Mouse (Mus musculus): Measurements from ENCODE around the gene Fam216a. TPM values are rescaled to one million over a fixed set of nuclear protein-coding genes. Genes with fewer than 3 reads are reported as not detected.

Gene Fam216a
- polyA plus RNA-seq, 1 experiment from 2014 or later: 86.9 TPM

DNA sequence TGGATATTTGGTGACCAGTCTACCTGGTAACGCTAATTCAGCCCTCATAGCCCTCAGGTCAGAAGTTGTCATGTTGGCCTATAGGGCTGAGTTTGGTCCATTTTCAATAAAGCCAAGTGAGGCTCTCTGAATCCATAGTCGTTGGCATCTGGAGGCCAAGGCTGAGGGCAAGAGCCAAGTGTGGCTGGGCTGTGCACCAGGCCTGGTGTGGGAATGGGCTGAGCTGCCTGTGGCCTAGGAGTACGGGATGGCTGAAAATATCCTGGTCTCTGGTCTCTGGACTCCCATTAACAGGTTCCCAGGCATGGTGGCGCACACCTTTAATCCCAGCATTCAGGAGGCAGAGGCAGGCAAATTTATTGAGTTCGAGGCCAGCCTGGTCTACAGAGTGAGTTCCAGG lies 17.8 kb upstream of the Fam216a start:
- no peak overlapping the region for H3K9ac ChIP-seq
- H3K36me3 ChIP-seq: 0 out of 2 replicates have a peak, but pooled peaks cover 3% of the 10 kb centered on the region
- peaks cover 12% of the 10 kb centered on the region for H3K4me1 ChIP-seq
- H3K27me3 ChIP-seq: no peaks in the 10 kb centered on the region
- H3K27ac ChIP-seq: no peak overlapping the region
- no peak overlapping the region for H3K4me3 ChIP-seq
- no peaks in the 10 kb centered on the region for H3K9me3 ChIP-seq
- no peak overlapping the region for H3K4me2 ChIP-seq
- ATAC-seq (ENCODE audit: insufficient number of reproducible peaks, insufficient read depth, low FRiP score, low TSS enrichment, low read depth): no peak
- 92% methylated on average over 5 of the region's 5 CpGs for WGBS

GRCm38 (mm10) chr5:122379374-122380155 lies 7.4 kb upstream of the Fam216a start:
- 60% methylated on average over 11 of the region's 11 CpGs for WGBS
- Histone ChIP-seq H3K27ac (no peak overlapping the region), H3K4me3 (no peak overlapping the region), H3K4me1 (no peaks in the 10 kb centered on the region), H3K9ac (no peak overlapping the region), H3K4me2 (no peak overlapping the region), H3K36me3 (peaks cover 54% of the 10 kb centered on the region), H3K27me3 (no peaks in the 10 kb centered on the region), H3K9me3 (no peaks in the 10 kb centered on the region)
- no peak for ATAC-seq (ENCODE audit: insufficient number of reproducible peaks, insufficient read depth, low FRiP score, low TSS enrichment, low read depth)

DNA sequence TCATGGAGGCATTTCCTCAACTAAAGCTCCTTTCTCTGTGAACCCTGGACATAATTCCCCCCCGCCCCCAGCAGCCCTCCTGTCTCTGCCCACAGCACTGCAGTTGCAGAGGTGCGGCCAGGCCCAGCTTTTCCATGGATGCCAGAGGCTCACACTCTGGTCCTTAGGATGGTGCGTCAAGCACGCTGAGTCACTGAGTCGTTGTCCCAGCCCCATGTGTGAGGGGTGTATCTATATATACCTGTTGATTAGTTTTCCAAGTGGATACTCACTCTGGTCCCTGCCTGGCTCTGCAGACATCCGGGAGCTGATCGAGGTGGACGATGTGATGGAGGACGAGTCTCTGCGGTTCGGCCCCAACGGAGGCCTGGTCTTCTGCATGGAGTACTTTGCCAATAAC lies 6.0 kb upstream of the Fam216a start:
- Histone ChIP-seq H3K27ac (no peak overlapping the region), H3K9ac (no peak overlapping the region), H3K27me3 (no peaks in the 10 kb centered on the region), H3K9me3 (no peaks in the 10 kb centered on the region), H3K4me3 (no peak overlapping the region), H3K4me2 (no peak overlapping the region), H3K4me1 (peaks cover 6% of the 10 kb centered on the region), H3K36me3 (peaks cover 63% of the 10 kb centered on the region)
- ATAC-seq (ENCODE audit: insufficient number of reproducible peaks, insufficient read depth, low FRiP score, low TSS enrichment, low read depth): no peak
- 92% methylated on average over 12 of the region's 12 CpGs for WGBS

- Histone ChIP-seq H3K27ac (no peak overlapping the region), H3K27me3 (no peaks in the 10 kb centered on the region), H3K4me2 (no peak overlapping the region), H3K4me1 (peaks cover 10% of the 10 kb centered on the region), H3K9me3 (no peaks in the 10 kb centered on the region), H3K4me3 (no peak overlapping the region), H3K36me3 (peaks cover 60% of the 10 kb centered on the region), H3K9ac (no peak overlapping the region)
- no peak for ATAC-seq (ENCODE audit: insufficient number of reproducible peaks, insufficient read depth, low FRiP score, low TSS enrichment, low read depth)
- WGBS: 86% methylated on average over 4 of the region's 4 CpGs
These were observed 5.1 kb upstream of the Fam216a start for GRCm38 (mm10) chr5:122377101-122377833.

GRCm38 (mm10) chr5:122372878-122373277 lies 714 bp upstream of the Fam216a start:
- H3K4me1 ChIP-seq: peaks cover 20% of the 10 kb centered on the region
- peak overlapping the region; percentile 95 for H3K27ac ChIP-seq
- WGBS: 6% methylated on average over 5 of the region's 5 CpGs
- no peaks in the 10 kb centered on the region for H3K27me3 ChIP-seq
- peak overlapping the region; percentile 81 for H3K4me3 ChIP-seq
- H3K36me3 ChIP-seq: peaks cover 43% of the 10 kb centered on the region
- no peak for ATAC-seq (ENCODE audit: insufficient number of reproducible peaks, insufficient read depth, low FRiP score, low TSS enrichment, low read depth)
- no peaks in the 10 kb centered on the region for H3K9me3 ChIP-seq
- H3K4me2 ChIP-seq: peak overlapping the region; percentile 68
- H3K9ac ChIP-seq: peak overlapping the region; percentile 87

- under 1% methylated on average over 39 of the region's 46 CpGs for WGBS
- Histone ChIP-seq H3K36me3 (peaks cover 48% of the 10 kb centered on the region), H3K27ac (peak within 1 kb of the TSS; percentile 95), H3K4me1 (peaks cover 20% of the 10 kb centered on the region), H3K4me2 (peak within 1 kb of the TSS; percentile 68), H3K27me3 (no peaks in the 10 kb centered on the region), H3K9me3 (no peaks in the 10 kb centered on the region), H3K9ac (peak within 1 kb of the TSS; percentile 87), H3K4me3 (peak within 1 kb of the TSS; percentile 81)
- peak; percentile 60 for ATAC-seq (ENCODE audit: insufficient number of reproducible peaks, insufficient read depth, low FRiP score, low TSS enrichment, low read depth)
These were observed 473 bp downstream of the Fam216a start, which contains the start of gene Gpn3 for GRCm38 (mm10) chr5:122371591-122372191. Gene Gpn3, plus strand, starts transcription at chr5:122371876.

GRCm38 (mm10) chr5:122354492-122355067 lies 17.6 kb downstream of the Fam216a start:
- peaks cover 5% of the 10 kb centered on the region for H3K36me3 ChIP-seq
- H3K4me1 ChIP-seq: peaks cover 9% of the 10 kb centered on the region
- H3K27ac ChIP-seq: peak overlapping the region; percentile 12; the same call in 1 of the 2 replicates
- H3K9me3 ChIP-seq: no peaks in the 10 kb centered on the region
- under 1% methylated on average over 57 of the region's 57 CpGs for WGBS
- peak overlapping the region; percentile 79 for H3K4me2 ChIP-seq
- peak overlapping the region; percentile 96 for H3K9ac ChIP-seq
- H3K27me3 ChIP-seq: no peaks in the 10 kb centered on the region
- ATAC-seq (ENCODE audit: insufficient number of reproducible peaks, insufficient read depth, low FRiP score, low TSS enrichment, low read depth): peak; percentile 61
- H3K4me3 ChIP-seq: peak overlapping the region; percentile 97

- ATAC-seq (ENCODE audit: insufficient number of reproducible peaks, insufficient read depth, low FRiP score, low TSS enrichment, low read depth): peak; percentile 85
- peaks cover 2% of the 10 kb centered on the region for H3K36me3 ChIP-seq
- H3K9me3 ChIP-seq: no peaks in the 10 kb centered on the region
- peak within 1 kb of the TSS; percentile 96 for H3K9ac ChIP-seq
- peak within 1 kb of the TSS; percentile 79 for H3K4me2 ChIP-seq
- H3K4me3 ChIP-seq: peak within 1 kb of the TSS; percentile 97
- 2% methylated on average over 51 of the region's 51 CpGs for WGBS
- H3K27ac ChIP-seq: peak within 1 kb of the TSS; percentile 35
- H3K4me1 ChIP-seq: peaks cover 9% of the 10 kb centered on the region
- no peaks in the 10 kb centered on the region for H3K27me3 ChIP-seq
These were observed 18.2 kb downstream of the Fam216a start, which contains the start of the genes Rad9b and Vps29 for GRCm38 (mm10) chr5:122353807-122354491. Gene Rad9b, minus strand, starts transcription at chr5:122354233. Gene Vps29, plus strand, starts transcription at chr5:122354369.

- no peak for ATAC-seq (ENCODE audit: insufficient number of reproducible peaks, insufficient read depth, low FRiP score, low TSS enrichment, low read depth)
- WGBS: 73% methylated on average over 4 of the region's 4 CpGs
- Histone ChIP-seq H3K4me2 (no peak overlapping the region), H3K9me3 (no peaks in the 10 kb centered on the region), H3K27me3 (no peaks in the 10 kb centered on the region), H3K4me3 (no peak overlapping the region), H3K27ac (no peak overlapping the region), H3K36me3 (no peaks in the 10 kb centered on the region), H3K9ac (no peak overlapping the region), H3K4me1 (no peaks in the 10 kb centered on the region)
These were observed 26.4 kb downstream of the Fam216a start for GRCm38 (mm10) chr5:122345777-122346176.

- Histone ChIP-seq H3K4me2 (no peak overlapping the region), H3K4me1 (no peaks in the 10 kb centered on the region), H3K9ac (no peak overlapping the region), H3K36me3 (peaks cover 3% of the 10 kb centered on the region; the same call in 1 of the 2 replicates), H3K27ac (no peak overlapping the region), H3K27me3 (no peaks in the 10 kb centered on the region), H3K9me3 (no peaks in the 10 kb centered on the region), H3K4me3 (no peak overlapping the region)
- WGBS: 7% methylated on average over 5 of the region's 5 CpGs
- ATAC-seq (ENCODE audit: insufficient number of reproducible peaks, insufficient read depth, low FRiP score, low TSS enrichment, low read depth): no peak
These were observed 27.9 kb downstream of the Fam216a start for GRCm38 (mm10) chr5:122344260-122344659.

DNA sequence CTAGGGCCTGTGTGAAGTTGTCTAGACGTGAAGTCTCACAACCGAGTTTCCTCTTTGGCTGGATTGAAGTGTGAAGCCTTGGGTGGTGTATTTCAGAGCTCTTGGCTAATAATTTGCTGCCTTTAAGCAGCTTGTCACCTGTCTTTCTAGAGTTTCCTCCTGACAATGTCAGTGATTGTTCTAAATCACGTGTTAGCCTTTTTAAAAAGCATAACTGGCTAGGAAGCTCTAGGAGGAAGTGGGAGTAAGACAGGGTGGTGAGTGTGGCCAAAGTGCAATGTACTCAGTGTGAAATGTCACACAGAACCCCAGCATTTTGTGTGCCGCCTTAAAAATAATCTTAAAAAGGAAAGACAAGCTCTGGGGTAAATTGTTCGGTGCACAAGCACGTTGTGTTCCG lies 28.4 kb downstream of the Fam216a start:
- Histone ChIP-seq H3K9me3 (no peaks in the 10 kb centered on the region), H3K4me1 (no peaks in the 10 kb centered on the region), H3K4me2 (no peak overlapping the region), H3K27me3 (no peaks in the 10 kb centered on the region), H3K36me3 (peaks cover 3% of the 10 kb centered on the region; the same call in 1 of the 2 replicates), H3K9ac (no peak overlapping the region), H3K4me3 (no peak overlapping the region), H3K27ac (no peak overlapping the region)
- WGBS: 56% methylated on average over 7 of the region's 7 CpGs
- ATAC-seq (ENCODE audit: insufficient number of reproducible peaks, insufficient read depth, low FRiP score, low TSS enrichment, low read depth): no peak
